Mouse (Mus musculus): ENCODE results near the gene Decr2. TPM values are rescaled to one million over a fixed set of nuclear protein-coding genes. Genes with fewer than 3 reads are reported as not detected.

Gene Decr2
- 42.8 and 42.9 TPM in 2 replicates for polyA plus RNA-seq (2015; fragmentation: Nextera tagmentation; extraction: Ambion mirVana)

DNA sequence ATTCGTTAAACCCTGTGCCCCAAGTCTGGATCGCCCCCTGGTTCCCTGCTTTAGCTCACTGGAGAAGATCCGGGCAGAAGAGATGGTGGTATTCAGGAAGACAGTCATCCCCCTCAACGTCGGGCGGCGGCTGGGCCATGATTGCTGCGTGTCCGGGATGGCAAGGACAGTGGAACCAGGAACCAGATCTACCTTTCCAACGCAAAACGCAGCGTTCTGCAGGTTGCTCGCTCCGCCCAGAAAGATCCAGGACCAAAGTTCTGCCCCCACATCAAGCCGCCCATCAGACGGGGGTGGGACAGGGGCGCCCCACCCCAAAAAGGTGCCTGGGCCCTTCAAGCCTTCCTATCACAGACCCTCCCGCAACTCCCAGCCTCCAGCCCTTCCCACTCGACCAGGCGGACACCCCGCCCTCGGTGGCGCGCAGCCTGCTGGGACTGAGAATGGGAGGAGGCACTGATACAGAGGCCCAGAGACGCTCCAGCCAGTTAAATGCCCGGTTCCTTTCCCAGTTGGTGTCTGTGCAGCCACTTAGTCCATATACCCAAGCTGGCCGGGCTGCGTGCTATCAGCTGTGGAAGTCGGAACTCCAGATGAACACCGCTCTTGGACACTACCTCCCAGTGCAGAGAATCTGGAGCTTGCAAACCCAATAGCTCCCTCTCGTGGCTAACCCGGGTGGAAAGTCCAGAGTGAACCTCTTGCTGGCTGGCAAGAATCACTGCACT lies at the start of gene Decr2:
TSS of gene Decr2 (minus strand) at position 433 of the 728 bp plus-strand sequence.
- Histone ChIP-seq H3K27me3 (replicated peaks) (no peaks in the 10 kb centered on the region), H3K4me2 (peak within 1 kb of the TSS; percentile 86), H3K4me1 (peaks cover 19% of the 10 kb centered on the region), H3K36me3 (peaks cover 4% of the 10 kb centered on the region; the same call in 1 of the 2 replicates), H3K27ac (replicated peaks) (peak within 1 kb of the TSS; percentile 86), H3K9ac (replicated peaks) (peak within 1 kb of the TSS; percentile 71), H3K4me3 (replicated peaks) (peak within 1 kb of the TSS; percentile 62), H3K9me3 (replicated peaks) (no peaks in the 10 kb centered on the region)
- WGBS = 2% methylated on average over 32 of the region's 32 CpGs
- peak; percentile 89 for ATAC-seq (ENCODE audit: low FRiP score)

DNA sequence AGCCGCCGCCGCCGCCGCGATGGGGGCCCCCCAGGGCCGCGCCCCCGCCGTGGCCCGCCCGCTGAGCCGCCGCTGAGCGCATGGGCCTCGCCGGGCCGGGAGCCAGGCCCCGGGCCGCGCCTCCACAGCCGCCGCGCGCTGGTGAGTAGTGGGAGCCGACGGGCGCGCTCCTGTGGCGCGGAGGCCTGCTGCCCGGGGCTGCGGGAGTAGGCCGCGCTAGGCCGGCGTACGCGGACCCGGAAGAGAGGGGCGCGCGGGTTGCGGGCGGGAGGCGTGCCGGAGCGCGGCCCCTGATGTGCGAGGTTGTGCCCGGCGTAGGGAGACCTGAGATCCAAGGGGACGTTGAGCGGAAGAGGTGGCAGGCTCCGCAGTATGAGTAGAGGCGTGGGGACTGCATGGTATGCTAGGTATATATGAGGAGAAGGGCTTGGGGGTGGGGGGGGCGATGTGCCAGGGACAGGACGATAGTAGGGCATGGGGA lies 48.8 kb upstream of the Decr2 start:
- WGBS = under 1% methylated on average over 57 of the region's 58 CpGs
- no peaks in the 10 kb centered on the region for H3K9me3 ChIP-seq (replicated peaks)
- peak overlapping the region; percentile 92 for H3K4me3 ChIP-seq (replicated peaks)
- H3K4me2 ChIP-seq = peak overlapping the region; percentile 76
- H3K4me1 ChIP-seq = peaks cover 29% of the 10 kb centered on the region
- H3K27ac ChIP-seq (replicated peaks) = peak overlapping the region; percentile 94
- peak overlapping the region; percentile 98 for H3K9ac ChIP-seq (replicated peaks)
- no peaks in the 10 kb centered on the region for H3K27me3 ChIP-seq (replicated peaks)
- peaks cover 10% of the 10 kb centered on the region for H3K36me3 ChIP-seq
- ATAC-seq (ENCODE audit: low FRiP score) = peak; percentile 64

- H3K9ac ChIP-seq (replicated peaks) = peak within 1 kb of the TSS; percentile 98
- WGBS = under 1% methylated on average over 41 of the region's 42 CpGs
- ATAC-seq (ENCODE audit: low FRiP score) = peak; percentile 95
- H3K36me3 ChIP-seq = peaks cover 6% of the 10 kb centered on the region
- no peaks in the 10 kb centered on the region for H3K27me3 ChIP-seq (replicated peaks)
- H3K4me3 ChIP-seq (replicated peaks) = peak within 1 kb of the TSS; percentile 92
- peak within 1 kb of the TSS; percentile 76 for H3K4me2 ChIP-seq
- no peaks in the 10 kb centered on the region for H3K9me3 ChIP-seq (replicated peaks)
- H3K27ac ChIP-seq (replicated peaks) = peak within 1 kb of the TSS; percentile 94
- H3K4me1 ChIP-seq = peaks cover 29% of the 10 kb centered on the region
Observed at GRCm38 (mm10) chr17:26138239-26138836, 48.2 kb upstream of the Decr2 start, which contains the start of gene Axin1. Gene Axin1, plus strand, starts transcription at chr17:26138688.

DNA sequence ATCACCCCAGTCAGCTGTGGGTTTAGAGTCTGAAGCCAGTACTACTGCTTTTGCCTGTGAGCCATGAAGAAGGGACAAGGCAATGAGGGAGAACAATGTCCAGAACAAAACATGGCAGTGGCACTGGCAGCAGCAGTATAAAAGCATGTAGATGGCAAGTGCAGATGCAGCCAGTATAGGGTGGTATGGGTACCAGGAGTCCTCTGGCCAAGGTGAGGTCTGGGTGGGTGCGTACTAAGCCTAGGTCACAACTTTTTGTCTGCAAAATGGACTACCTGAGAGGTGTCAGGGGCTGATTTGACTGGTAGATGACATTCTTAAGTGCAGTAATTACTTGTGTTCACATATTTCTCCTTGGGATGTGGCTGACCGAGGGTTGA lies 47.6 kb upstream of the Decr2 start:
- Histone ChIP-seq H3K4me1 (peaks cover 29% of the 10 kb centered on the region), H3K9ac (replicated peaks) (peak overlapping the region; percentile 98; the same call in 1 of the 2 replicates), H3K9me3 (replicated peaks) (no peaks in the 10 kb centered on the region), H3K4me3 (replicated peaks) (peak overlapping the region; percentile 92), H3K4me2 (peak overlapping the region; percentile 76), H3K36me3 (peaks cover under 1% of the 10 kb centered on the region; the same call in 1 of the 2 replicates), H3K27me3 (replicated peaks) (no peaks in the 10 kb centered on the region), H3K27ac (replicated peaks) (peak overlapping the region; percentile 94)
- 0 out of 2 replicates have a peak, but pooled peaks have one; percentile 2 for ATAC-seq (ENCODE audit: low FRiP score)
- WGBS = 78% methylated on average over 2 of the region's 2 CpGs

- Histone ChIP-seq H3K9ac (replicated peaks) (no peak overlapping the region), H3K4me3 (replicated peaks) (no peak overlapping the region), H3K4me2 (no peak overlapping the region), H3K36me3 (0 out of 2 replicates have a peak, but pooled peaks cover 1% of the 10 kb centered on the region), H3K9me3 (replicated peaks) (no peaks in the 10 kb centered on the region), H3K4me1 (peaks cover 29% of the 10 kb centered on the region), H3K27ac (replicated peaks) (no peak overlapping the region), H3K27me3 (replicated peaks) (no peaks in the 10 kb centered on the region)
- no peak for ATAC-seq (ENCODE audit: low FRiP score)
- WGBS = 92% methylated on average over 11 of the region's 11 CpGs
Observed at GRCm38 (mm10) chr17:26137106-26137750, 47.1 kb upstream of the Decr2 start.

- Histone ChIP-seq H3K27me3 (replicated peaks) (no peaks in the 10 kb centered on the region), H3K9ac (replicated peaks) (no peak overlapping the region), H3K36me3 (peaks cover 48% of the 10 kb centered on the region), H3K4me1 (no peaks in the 10 kb centered on the region), H3K4me2 (no peak overlapping the region), H3K27ac (replicated peaks) (no peak overlapping the region), H3K4me3 (replicated peaks) (no peak overlapping the region), H3K9me3 (replicated peaks) (no peaks in the 10 kb centered on the region)
- ATAC-seq (ENCODE audit: low FRiP score) = no peak
- 88% methylated on average over 18 of the region's 18 CpGs for WGBS
Observed at GRCm38 (mm10) chr17:26131856-26132853, 42.0 kb upstream of the Decr2 start.

GRCm38 (mm10) chr17:26131062-26131732 lies 41.1 kb upstream of the Decr2 start:
- Histone ChIP-seq H3K9ac (replicated peaks) (no peak overlapping the region), H3K36me3 (peaks cover 56% of the 10 kb centered on the region), H3K27me3 (replicated peaks) (no peaks in the 10 kb centered on the region), H3K4me2 (no peak overlapping the region), H3K4me1 (no peaks in the 10 kb centered on the region), H3K4me3 (replicated peaks) (no peak overlapping the region), H3K27ac (replicated peaks) (no peak overlapping the region), H3K9me3 (replicated peaks) (no peaks in the 10 kb centered on the region)
- whole genome bisulfite sequencing = 76% methylated on average over 18 of the region's 18 CpGs
- ATAC-seq (ENCODE audit: low FRiP score) = no peak

GRCm38 (mm10) chr17:26125226-26125625 lies 35.1 kb upstream of the Decr2 start:
- H3K9ac ChIP-seq (replicated peaks) = no peak overlapping the region
- 93% methylated on average over 10 of the region's 10 CpGs for WGBS
- no peaks in the 10 kb centered on the region for H3K27me3 ChIP-seq (replicated peaks)
- H3K4me2 ChIP-seq = no peak overlapping the region
- peaks cover 48% of the 10 kb centered on the region for H3K36me3 ChIP-seq
- H3K27ac ChIP-seq (replicated peaks) = no peak overlapping the region
- no peak for ATAC-seq (ENCODE audit: low FRiP score)
- no peak overlapping the region for H3K4me3 ChIP-seq (replicated peaks)
- H3K4me1 ChIP-seq = peaks cover 26% of the 10 kb centered on the region
- no peaks in the 10 kb centered on the region for H3K9me3 ChIP-seq (replicated peaks)

DNA sequence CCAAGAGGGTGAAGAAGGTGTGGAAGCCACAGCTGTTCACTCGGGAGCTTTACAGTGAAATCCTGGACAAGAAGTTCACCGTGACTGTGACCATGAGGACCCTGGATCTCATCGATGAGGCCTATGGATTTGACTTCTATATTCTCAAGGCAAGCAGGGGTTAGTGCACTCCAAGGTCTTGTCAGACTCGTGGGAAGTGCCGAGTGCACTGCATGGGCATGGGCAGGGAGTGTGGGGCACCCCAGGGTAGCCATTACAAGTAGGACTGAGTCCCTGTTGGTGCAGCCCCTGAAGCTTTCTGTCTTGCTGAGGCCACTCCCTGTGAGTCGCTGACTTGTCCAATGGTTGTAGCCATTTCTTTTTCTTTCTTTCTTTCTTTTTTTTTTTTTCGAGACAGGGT lies 34.4 kb upstream of the Decr2 start:
- H3K4me2 ChIP-seq = peak overlapping the region; percentile 84
- peaks cover 29% of the 10 kb centered on the region for H3K4me1 ChIP-seq
- no peak for ATAC-seq (ENCODE audit: low FRiP score)
- no peaks in the 10 kb centered on the region for H3K9me3 ChIP-seq (replicated peaks)
- no peaks in the 10 kb centered on the region for H3K27me3 ChIP-seq (replicated peaks)
- peak overlapping the region; percentile 97 for H3K4me3 ChIP-seq (replicated peaks)
- 90% methylated on average over 7 of the region's 7 CpGs for whole genome bisulfite sequencing
- peak overlapping the region; percentile 79; the same call in 1 of the 2 replicates for H3K9ac ChIP-seq (replicated peaks)
- no peak overlapping the region for H3K27ac ChIP-seq (replicated peaks)
- peaks cover 41% of the 10 kb centered on the region for H3K36me3 ChIP-seq

- Histone ChIP-seq H3K9me3 (replicated peaks) (no peaks in the 10 kb centered on the region), H3K9ac (replicated peaks) (peak within 1 kb of the TSS; percentile 79), H3K27me3 (replicated peaks) (no peaks in the 10 kb centered on the region; the same call in 1 of the 2 replicates), H3K4me3 (replicated peaks) (peak within 1 kb of the TSS; percentile 97), H3K36me3 (peaks cover 29% of the 10 kb centered on the region), H3K27ac (replicated peaks) (peak within 1 kb of the TSS; percentile 66), H3K4me1 (peaks cover 29% of the 10 kb centered on the region), H3K4me2 (peak within 1 kb of the TSS; percentile 84)
- under 1% methylated on average over 32 of the region's 32 CpGs for WGBS
- ATAC-seq (ENCODE audit: low FRiP score) = peak; percentile 92
Observed at GRCm38 (mm10) chr17:26123267-26123684, 33.1 kb upstream of the Decr2 start, which contains the start of gene Mrpl28. Gene Mrpl28, plus strand, starts transcription at chr17:26123500.

Measured in neural tube, embryonic 15.5 days (tissue).